Mouse (Mus musculus) neural tube, embryonic 12.5 days (tissue): Measurements from ENCODE around the gene Pip5k1a. TPM values are rescaled to one million over a fixed set of nuclear protein-coding genes. Genes with fewer than 3 reads are reported as not detected.

Experiments used
- ATAC-seq: fragments of 200-750 bp; cut with Nextera tagmentation; 2 replicates; pipeline ENCODE4 v1.8.0; 2017; ENCODE audit warnings: low read depth, mild to moderate bottlenecking, moderate TSS enrichment, moderate library complexity; ENCODE audit not compliant: low FRiP score
- H3K27ac ChIP-seq: fragments of 300-500 bp; sonication (generic); 2 replicates; pipeline ENCODE4 v1.5.1; 2016
- H3K27me3 ChIP-seq: fragments of 300-500 bp; sonication (generic); replicated peaks from 2 replicates; pipeline ENCODE4 v1.6.1; 2016; ENCODE audit warnings: mild to moderate bottlenecking
- H3K36me3 ChIP-seq: fragments of 300-500 bp; sonication (generic); 2 replicates; pipeline ENCODE4 v1.6.1; 2016; ENCODE audit warnings: mild to moderate bottlenecking
- H3K4me1 ChIP-seq: fragments of 300-500 bp; sonication (generic); 2 replicates; pipeline ENCODE4 v1.6.1; 2016
- H3K4me2 ChIP-seq: fragments of 300-500 bp; sonication (generic); replicated peaks from 2 replicates; pipeline ENCODE4 v1.6.1; 2016; ENCODE audit warnings: mild to moderate bottlenecking
- H3K4me3 ChIP-seq: fragments of 300-500 bp; sonication (generic); 2 replicates; pipeline ENCODE4 v1.5.1; 2016
- H3K9ac ChIP-seq: fragments of 300-500 bp; sonication (generic); 2 replicates; pipeline ENCODE4 v1.6.1; 2016; ENCODE audit warnings: mild to moderate bottlenecking
- H3K9me3 ChIP-seq: fragments of 300-500 bp; sonication (generic); 2 replicates; pipeline ENCODE4 v1.6.1; 2016; ENCODE audit warnings: mild to moderate bottlenecking
- WGBS: fragments of 180-500 bp; shearing (Covaris S2); methylation state at CpG from one replicate; pipeline ENCODE4 v1.1.7; 2016; 5-methylcytosine and 5-hydroxymethylcytosine counted together
- microRNA-seq: library from miRNA; unstranded; fragments of <30 nt; microRNA quantifications from one replicate; pipeline ENCODE4, GENCODE M21; 2017
- polyA plus RNA-seq: library from polyadenylated mRNA; unstranded; fragments of >200 nt; fragmentation: Nextera tagmentation; extraction: Ambion mirVana; gene quantifications from 2 replicates; pipeline ENCODE4 v1.2.1, GENCODE M21; 2016

The Pip5k1a gene
- polyA plus RNA-seq, 1 experiment from 2014 or later = 20.4 TPM

DNA sequence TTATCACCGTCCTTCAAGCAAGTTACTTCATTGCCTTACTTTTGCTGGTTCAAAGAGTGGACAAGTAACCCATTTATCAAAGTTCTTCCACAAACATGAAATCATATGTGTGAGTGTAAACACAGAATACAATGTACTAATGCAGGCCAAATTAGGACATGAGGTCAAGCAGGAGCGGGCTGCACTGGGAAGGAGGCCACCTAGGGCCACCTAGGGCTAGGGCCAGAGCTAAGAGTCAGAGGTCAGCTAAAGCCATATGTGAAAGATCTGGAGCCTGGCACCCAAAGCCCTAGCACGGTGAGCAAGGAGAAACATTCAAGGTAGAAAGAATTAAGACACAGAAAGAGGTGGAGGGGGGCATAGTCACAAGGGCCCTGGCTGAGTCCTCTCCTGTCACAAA, 93.7 kb downstream of the Pip5k1a start:
- WGBS = 88% methylated on average over 3 of the region's 3 CpGs
- no peak for ATAC-seq
- no peaks in the 10 kb centered on the region for H3K9me3 ChIP-seq
- no peak overlapping the region for H3K9ac ChIP-seq
- H3K4me3 ChIP-seq = no peak overlapping the region
- peaks cover 22% of the 10 kb centered on the region for H3K4me1 ChIP-seq
- no peak overlapping the region for H3K27ac ChIP-seq
- H3K27me3 ChIP-seq = no peaks in the 10 kb centered on the region
- H3K4me2 ChIP-seq = peak overlapping the region; percentile 94; the same call in 1 of the 2 replicates
- H3K36me3 ChIP-seq = peaks cover 44% of the 10 kb centered on the region

DNA sequence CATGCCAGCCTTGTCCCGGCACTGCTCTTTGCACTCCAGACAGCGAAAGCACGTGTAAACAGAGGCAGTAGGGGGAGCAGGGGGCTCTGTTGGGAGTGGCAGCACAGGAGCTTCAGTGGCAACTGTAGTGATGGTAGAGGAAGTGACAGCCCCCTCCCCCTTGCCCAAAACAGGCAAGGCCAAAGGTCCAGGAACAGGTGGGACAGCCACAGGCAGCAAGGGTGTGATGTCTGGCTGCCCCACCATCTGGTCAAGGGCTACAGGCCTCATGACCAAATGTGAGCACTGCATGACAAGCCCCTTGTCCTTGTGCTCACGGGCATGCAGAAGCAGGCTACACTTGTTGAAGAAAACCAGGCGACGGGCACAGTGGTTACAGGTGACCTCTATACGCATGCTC, 96.3 kb downstream of the Pip5k1a start:
- H3K4me1 ChIP-seq = peaks cover 22% of the 10 kb centered on the region
- WGBS = 91% methylated on average over 7 of the region's 7 CpGs
- H3K9ac ChIP-seq = no peak overlapping the region
- H3K4me2 ChIP-seq = no peak overlapping the region
- ATAC-seq = no peak
- H3K4me3 ChIP-seq = no peak overlapping the region; the same call in 1 of the 2 replicates
- no peaks in the 10 kb centered on the region for H3K9me3 ChIP-seq
- H3K27ac ChIP-seq = no peak overlapping the region
- H3K27me3 ChIP-seq = no peaks in the 10 kb centered on the region
- peaks cover 66% of the 10 kb centered on the region for H3K36me3 ChIP-seq

Small RNA genes lying within 50 kb of the gene (microRNA-seq; reads per million reads assigned to microRNA genes)
- gene Mir8099-1 = not detected

Other genes with a start within 250 kb of the Pip5k1a start
- 331 and 332 TPM in 2 replicates for gene Psmb4, start 220.0 kb downstream of the Pip5k1a start, polyA plus RNA-seq
- 9.6 and 9.7 TPM in 2 replicates for gene Selenbp1, start 173.9 kb downstream of the Pip5k1a start, polyA plus RNA-seq
- gene Rfx5, start 152.9 kb downstream of the Pip5k1a start, polyA plus RNA-seq = 8.4 and 9.8 TPM in 2 replicates
- 20.1 and 23.0 TPM in 2 replicates for gene Pi4kb, start 132.2 kb downstream of the Pip5k1a start, polyA plus RNA-seq
- 33.2 and 34.9 TPM in 2 replicates for gene Zfp687, start 91.5 kb downstream of the Pip5k1a start, polyA plus RNA-seq
- gene Psmd4, start 64.3 kb downstream of the Pip5k1a start, polyA plus RNA-seq = 286 and 291 TPM in 2 replicates
- gene Vps72, start 4.1 kb upstream of the Pip5k1a start, polyA plus RNA-seq = 227 and 232 TPM in 2 replicates
- 1.3 and 1.6 TPM in 2 replicates for gene Tmod4, start 17.5 kb upstream of the Pip5k1a start, polyA plus RNA-seq
- gene Scnm1, start 27.1 kb upstream of the Pip5k1a start, polyA plus RNA-seq = 86.5 and 91.3 TPM in 2 replicates
- 24.5 and 24.8 TPM in 2 replicates for gene Lysmd1, start 27.2 kb upstream of the Pip5k1a start, polyA plus RNA-seq
- gene Tnfaip8l2, start 35.4 kb upstream of the Pip5k1a start, polyA plus RNA-seq = 2.7 and 3.3 TPM in 2 replicates
- gene Sema6c, start 53.5 kb upstream of the Pip5k1a start, polyA plus RNA-seq = 58.3 and 65.2 TPM in 2 replicates
- 6.7 and 7.8 TPM in 2 replicates for gene Gabpb2, start 111.0 kb upstream of the Pip5k1a start, polyA plus RNA-seq
- 85.3 and 85.9 TPM in 2 replicates for gene Cdc42se1, start 121.8 kb upstream of the Pip5k1a start, polyA plus RNA-seq
- gene Mllt11, start 125.2 kb upstream of the Pip5k1a start, polyA plus RNA-seq = 149 and 166 TPM in 2 replicates
- 0.28 TPM in 1 of 2 replicates, not detected in the other for gene Gm128, start 134.7 kb upstream of the Pip5k1a start, polyA plus RNA-seq
- gene Bnipl, start 144.3 kb upstream of the Pip5k1a start, polyA plus RNA-seq = 0.28 TPM in 2 replicates
- 51.3 and 51.5 TPM in 2 replicates for gene Mindy1, start 174.4 kb upstream of the Pip5k1a start, polyA plus RNA-seq
- 34.9 and 36.1 TPM in 2 replicates for gene Prune1, start 175.1 kb upstream of the Pip5k1a start, polyA plus RNA-seq
- gene Anxa9, start 200.2 kb upstream of the Pip5k1a start, polyA plus RNA-seq = 0.94 and 1.2 TPM in 2 replicates
- 104 and 110 TPM in 2 replicates for gene Cers2, start 207.9 kb upstream of the Pip5k1a start, polyA plus RNA-seq